Mouse (Mus musculus) liver, embryonic 14.5 days (tissue): ENCODE measurements around the gene Pdzd3. TPM values are rescaled to one million over a fixed set of nuclear protein-coding genes. Genes with fewer than 3 reads are reported as not detected.
A peak's percentile ranks its signal among the peaks of the same experiment; 100 is the strongest.
"Not testable (repeated sequence)": the region's sequence is repeated elsewhere in the genome, so short reads cannot be mapped to it uniquely, and the experiment has no call there.

Experiments
- ATAC-seq: fragments of 200-750 bp; cut with Nextera tagmentation; 2 replicates; pipeline ENCODE4 v1.8.0; 2017; ENCODE audit warnings: moderate number of reproducible peaks, mild to moderate bottlenecking, moderate library complexity; ENCODE audit not compliant: insufficient read depth
- DNase-seq, 3 experiments: peaks; one replicate each; pipeline ENCODE4 v3.0.0-alpha.2; 2012 to 2013; ENCODE audit warnings: low read depth in 3 of 3, low spot score in 3 of 3
- H3K27ac ChIP-seq: fragments of 300-500 bp; sonication (generic); 2 replicates; pipeline ENCODE4 v1.5.1; 2014; ENCODE audit warnings: moderate library complexity, mild to moderate bottlenecking, control low read depth, inconsistent platforms
- H3K27me3 ChIP-seq: fragments of 300-500 bp; sonication (generic); 2 replicates; pipeline ENCODE4 v1.6.1; 2014; ENCODE audit warnings: mild to moderate bottlenecking, low read length, moderate library complexity; ENCODE audit not compliant: control insufficient read depth, insufficient read depth
- H3K36me3 ChIP-seq: fragments of 300-500 bp; sonication (generic); replicated peaks from 2 replicates; pipeline ENCODE4 v1.6.1; 2014; ENCODE audit warnings: low read depth; ENCODE audit not compliant: control insufficient read depth, insufficient read depth
- H3K4me1 ChIP-seq, 2 experiments: fragments of 200-500 bp in 1 of 2; fragments of 300-500 bp in 1 of 2; sonication (generic) in 1 of 2; replicated peaks; 2 replicates each; pipeline ENCODE4 v1.6.1; 2012 to 2014; ENCODE audit warnings: antibody characterized with exemption in 1 of 2, inconsistent platforms in 1 of 2, low read length in 1 of 2; ENCODE audit not compliant: control insufficient read depth in 2 of 2, insufficient read depth in 2 of 2
- H3K4me2 ChIP-seq: fragments of 300-500 bp; sonication (generic); 2 replicates; pipeline ENCODE4 v1.6.1; 2014; ENCODE audit warnings: low read depth, mild to moderate bottlenecking, control low read depth, moderate library complexity
- H3K4me3 ChIP-seq, 2 experiments: fragments of 200-500 bp in 1 of 2; fragments of 300-500 bp in 1 of 2; sonication (generic) in 1 of 2; 2 replicates each; pipeline ENCODE4 v1.5.1; 2012 to 2014; ENCODE audit warnings: low read depth in 2 of 2, low read length in 2 of 2, mild to moderate bottlenecking in 2 of 2, control low read depth in 1 of 2, inconsistent platforms in 1 of 2, moderate library complexity in 1 of 2; ENCODE audit not compliant: insufficient read depth in 1 of 2
- H3K9ac ChIP-seq: fragments of 300-500 bp; sonication (generic); replicated peaks from 2 replicates; pipeline ENCODE4 v1.6.1; 2014; ENCODE audit warnings: mild to moderate bottlenecking, control low read depth, moderate library complexity
- H3K9me3 ChIP-seq: fragments of 300-500 bp; sonication (generic); 2 replicates; pipeline ENCODE4 v1.6.1; 2016; ENCODE audit warnings: low read length, mixed read lengths; ENCODE audit not compliant: control insufficient read depth
- CTCF ChIP-seq: IDR thresholded peaks from 2 replicates; pipeline ENCODE4 v1.5.1; 2016; ENCODE audit warnings: antibody characterized with exemption, low read depth, control low read depth
- EP300 ChIP-seq: IDR thresholded peaks from 2 replicates; pipeline ENCODE4 v1.6.1; 2016; ENCODE audit warnings: antibody characterized with exemption, low read depth
- WGBS: fragments of 180-500 bp; shearing (Covaris S2); extraction: QIAGEN DNeasy Blood & Tissue Kit; methylation state at CpG from one replicate; pipeline ENCODE4 v1.1.7; 2014; ENCODE audit not compliant: insufficient replicate concordance; 5-methylcytosine and 5-hydroxymethylcytosine counted together
- polyA plus RNA-seq, 2 experiments: library from polyadenylated mRNA; depleted of rRNA in 1 of 2; stranded (reverse) in 1 of 2; unstranded in 1 of 2; fragments of >200 nt; fragmentation: Nextera tagmentation in 1 of 2; extraction: Ambion mirVana in 1 of 2; gene quantifications; 2 replicates each; pipeline versions ENCODE4 v1.2.1 to v1.2.3; 2012 to 2014

Gene Pdzd3
- polyA plus RNA-seq (2012; rRNA removed), result 0.02 and 0.05 TPM in 2 replicates
- 0.08 TPM in 1 of 2 replicates, not detected in the other for polyA plus RNA-seq (2014; fragmentation: Nextera tagmentation; extraction: Ambion mirVana)

GRCm38 (mm10) chr9:44251314-44251713, at the start of gene Pdzd3:
Gene Pdzd3, minus strand, starts transcription at chr9:44251471.
- ATAC-seq (no peak), DNase-seq (no peak)
- H3K36me3 ChIP-seq, result no peaks in the 10 kb centered on the region
- no peaks in the 10 kb centered on the region for H3K27me3 ChIP-seq
- no peaks in the 10 kb centered on the region for H3K9me3 ChIP-seq
- H3K4me1 ChIP-seq, result peaks cover 0 to 4% of the 10 kb centered on the region in 2 experiments; a peak in 2 of 4 replicates
- H3K4me2 ChIP-seq, result no peak within 1 kb of the TSS
- H3K9ac ChIP-seq, result no peak within 1 kb of the TSS
- 73% methylated on average over 10 of the region's 10 CpGs for WGBS
- no peak within 1 kb of the TSS for H3K27ac ChIP-seq
- TF ChIP-seq EP300 (no peak), CTCF (no peak)
- no peak within 1 kb of the TSS for H3K4me3 ChIP-seq

GRCm38 (mm10) chr9:44300001-44300400, 48.7 kb upstream of the Pdzd3 start:
- not testable (repeated sequence) for H3K9ac ChIP-seq, H3K9me3 ChIP-seq, H3K4me1 ChIP-seq, H3K4me3 ChIP-seq, H3K27me3 ChIP-seq, H3K27ac ChIP-seq, DNase-seq, H3K4me2 ChIP-seq, ATAC-seq
- WGBS, result 87% methylated on average over 3 of the region's 3 CpGs
- peaks cover 72% of the 10 kb centered on the region for H3K36me3 ChIP-seq

GRCm38 (mm10) chr9:44292490-44292889, 41.2 kb upstream of the Pdzd3 start:
- Histone ChIP-seq H3K27me3 (no peaks in the 10 kb centered on the region), H3K27ac (no peak overlapping the region), H3K9ac (no peak overlapping the region), H3K4me2 (no peak overlapping the region), H3K4me1 (peaks cover 12 to 14% of the 10 kb centered on the region in 2 experiments), H3K4me3 (no peak overlapping the region), H3K9me3 (no peaks in the 10 kb centered on the region), H3K36me3 (peaks cover 57% of the 10 kb centered on the region)
- ATAC-seq (no peak), DNase-seq (peak in 2 of 3 experiments; percentile 35 to 50)
- TF ChIP-seq EP300 (no peak), CTCF (peak; percentile 88)
- 61% methylated on average over 3 of the region's 3 CpGs for WGBS

- peaks cover 38% of the 10 kb centered on the region for H3K36me3 ChIP-seq
- ATAC-seq (peak; percentile 53), DNase-seq (peak in 2 of 3 experiments; percentile 52 to 56)
- no peaks in the 10 kb centered on the region for H3K27me3 ChIP-seq
- WGBS, result 4% methylated on average over 11 of the region's 11 CpGs
- peak overlapping the region; percentile 88 for H3K4me2 ChIP-seq
- H3K27ac ChIP-seq, result peak overlapping the region; percentile 96
- TF ChIP-seq CTCF, result no peak
- TF ChIP-seq EP300, result no peak
- H3K9ac ChIP-seq, result peak overlapping the region; percentile 94
- H3K4me3 ChIP-seq, result peak overlapping the region; percentile 78 to 85
- H3K9me3 ChIP-seq, result no peaks in the 10 kb centered on the region
- peaks cover 16 to 26% of the 10 kb centered on the region in 2 experiments for H3K4me1 ChIP-seq
Observed at GRCm38 (mm10) chr9:44288959-44289291, 37.7 kb upstream of the Pdzd3 start.

- peaks cover 16 to 26% of the 10 kb centered on the region in 2 experiments for H3K4me1 ChIP-seq
- H3K9ac ChIP-seq, result peak within 1 kb of the TSS; percentile 94
- DNase-seq, result peak; percentile 80 to 81 (median 80)
- no peak for TF ChIP-seq CTCF
- peak; percentile 87 for TF ChIP-seq EP300
- no peaks in the 10 kb centered on the region for H3K27me3 ChIP-seq
- peak; percentile 87 for ATAC-seq
- WGBS, result under 1% methylated on average over 38 of the region's 38 CpGs
- H3K27ac ChIP-seq, result peak within 1 kb of the TSS; percentile 96
- peaks cover 38% of the 10 kb centered on the region for H3K36me3 ChIP-seq
- no peaks in the 10 kb centered on the region for H3K9me3 ChIP-seq
- peak within 1 kb of the TSS; percentile 78 to 85 for H3K4me3 ChIP-seq
- H3K4me2 ChIP-seq, result peak within 1 kb of the TSS; percentile 88
Observed at GRCm38 (mm10) chr9:44288076-44288958, 37.0 kb upstream of the Pdzd3 start, which contains the start of gene Abcg4. Gene Abcg4, minus strand, starts transcription at chr9:44288615.
